Mouse (Mus musculus): Measurements from ENCODE around the gene Oas1f. TPM values are rescaled to one million over a fixed set of nuclear protein-coding genes. Genes with fewer than 3 reads are reported as not detected.
"Not testable (repeated sequence)": the region's sequence is repeated elsewhere in the genome, so short reads cannot be mapped to it uniquely, and the experiment has no call there.

Oas1f gene
- not detected in 2 replicates for total RNA-seq (2017)

GRCm38 (mm10) chr5:120847067-120847466, at the start of gene Oas1f:
Oas1f (plus strand) TSS chr5:120847367.
- ATAC-seq (replicated peaks; ENCODE audit: low read depth, poor library complexity, severe bottlenecking) = no peak

GRCm38 (mm10) chr5:120798147-120798546, 49.0 kb upstream of the Oas1f start:
- not testable (repeated sequence) for ATAC-seq (replicated peaks; ENCODE audit: low read depth, poor library complexity, severe bottlenecking)

GRCm38 (mm10) chr5:120798943-120799342, 48.2 kb upstream of the Oas1f start:
- not testable (repeated sequence) for ATAC-seq (replicated peaks; ENCODE audit: low read depth, poor library complexity, severe bottlenecking)

GRCm38 (mm10) chr5:120803596-120803995, 43.6 kb upstream of the Oas1f start:
- ATAC-seq (replicated peaks; ENCODE audit: low read depth, poor library complexity, severe bottlenecking) = no peak

- peak; percentile 63; the same call in 1 of the 2 replicates for ATAC-seq (replicated peaks; ENCODE audit: low read depth, poor library complexity, severe bottlenecking)
Observed at GRCm38 (mm10) chr5:120806458-120806857, 40.7 kb upstream of the Oas1f start.

GRCm38 (mm10) chr5:120809171-120809570, 38.0 kb upstream of the Oas1f start:
- ATAC-seq (replicated peaks; ENCODE audit: low read depth, poor library complexity, severe bottlenecking) = no peak

GRCm38 (mm10) chr5:120811951-120812819, 35.0 kb upstream of the Oas1f start, which contains the start of gene Oas1c:
Oas1c (minus strand) TSS chr5:120812514.
- peak; percentile 93 for ATAC-seq (replicated peaks; ENCODE audit: low read depth, poor library complexity, severe bottlenecking)

- ATAC-seq (replicated peaks; ENCODE audit: low read depth, poor library complexity, severe bottlenecking) = peak; percentile 2; the same call in 1 of the 2 replicates
Observed at GRCm38 (mm10) chr5:120813023-120813422, 34.1 kb upstream of the Oas1f start.

GRCm38 (mm10) chr5:120815949-120816348, 31.2 kb upstream of the Oas1f start:
- ATAC-seq (replicated peaks; ENCODE audit: low read depth, poor library complexity, severe bottlenecking) = no peak

GRCm38 (mm10) chr5:120818999-120819398, 28.2 kb upstream of the Oas1f start:
- ATAC-seq (replicated peaks; ENCODE audit: low read depth, poor library complexity, severe bottlenecking) = no peak

- ATAC-seq (replicated peaks; ENCODE audit: low read depth, poor library complexity, severe bottlenecking) = peak; percentile 78
Observed at GRCm38 (mm10) chr5:120831031-120831430, 16.1 kb upstream of the Oas1f start.

GRCm38 (mm10) chr5:120833335-120834280, 13.6 kb upstream of the Oas1f start:
- no peak for ATAC-seq (replicated peaks; ENCODE audit: low read depth, poor library complexity, severe bottlenecking)

- ATAC-seq (replicated peaks; ENCODE audit: low read depth, poor library complexity, severe bottlenecking) = peak; percentile 77; the same call in 1 of the 2 replicates
Observed at GRCm38 (mm10) chr5:120836731-120837585, 10.2 kb upstream of the Oas1f start.

GRCm38 (mm10) chr5:120844713-120845112, 2.5 kb upstream of the Oas1f start:
- ATAC-seq (replicated peaks; ENCODE audit: low read depth, poor library complexity, severe bottlenecking) = no peak

- peak; percentile 79 for ATAC-seq (replicated peaks; ENCODE audit: low read depth, poor library complexity, severe bottlenecking)
Observed at GRCm38 (mm10) chr5:120849601-120850136, 2.5 kb downstream of the Oas1f start.

- no peak for ATAC-seq (replicated peaks; ENCODE audit: low read depth, poor library complexity, severe bottlenecking)
Observed at GRCm38 (mm10) chr5:120859241-120859640, 12.1 kb downstream of the Oas1f start.

- no peak for ATAC-seq (replicated peaks; ENCODE audit: low read depth, poor library complexity, severe bottlenecking)
Observed at GRCm38 (mm10) chr5:120861121-120861520, 14.0 kb downstream of the Oas1f start, which contains the start of gene Oas1h. Oas1h (plus strand) TSS chr5:120861421.

GRCm38 (mm10) chr5:120865336-120865860, 18.2 kb downstream of the Oas1f start:
- peak; percentile 66; the same call in 1 of the 2 replicates for ATAC-seq (replicated peaks; ENCODE audit: low read depth, poor library complexity, severe bottlenecking)

GRCm38 (mm10) chr5:120869436-120870015, 22.4 kb downstream of the Oas1f start:
- ATAC-seq (replicated peaks; ENCODE audit: low read depth, poor library complexity, severe bottlenecking) = no peak

All from common myeloid progenitor, adult 5-6 weeks (primary cell).